Mouse (Mus musculus) forebrain, embryonic 12.5 days (tissue): ENCODE results near the gene Hist1h2ba. TPM values are rescaled to one million over a fixed set of nuclear protein-coding genes. Genes with fewer than 3 reads are reported as not detected.
A peak's percentile ranks its signal among the peaks of the same experiment; 100 is the strongest.

Source experiments
- ATAC-seq: fragments of 200-750 bp; cut with Nextera tagmentation; 2 replicates; pipeline ENCODE4 v1.8.0; 2017; ENCODE audit warnings: moderate TSS enrichment; ENCODE audit not compliant: low FRiP score
- H3K27ac ChIP-seq: fragments of 300-500 bp; sonication (generic); 2 replicates; pipeline ENCODE4 v1.5.1; 2016; ENCODE audit warnings: mild to moderate bottlenecking
- H3K27me3 ChIP-seq: fragments of 300-500 bp; sonication (generic); 2 replicates; pipeline ENCODE4 v1.6.1; 2016; ENCODE audit warnings: mild to moderate bottlenecking
- H3K36me3 ChIP-seq: fragments of 300-500 bp; sonication (generic); replicated peaks from 2 replicates; pipeline ENCODE4 v1.6.1; 2016; ENCODE audit warnings: mild to moderate bottlenecking
- H3K4me1 ChIP-seq: fragments of 300-500 bp; sonication (generic); 2 replicates; pipeline ENCODE4 v1.6.1; 2016
- H3K4me2 ChIP-seq: fragments of 300-500 bp; sonication (generic); 2 replicates; pipeline ENCODE4 v1.6.1; 2016; ENCODE audit warnings: mild to moderate bottlenecking, moderate library complexity
- H3K4me3 ChIP-seq: fragments of 300-500 bp; sonication (generic); replicated peaks from 2 replicates; pipeline ENCODE4 v1.5.1; 2016; ENCODE audit warnings: mild to moderate bottlenecking
- H3K9ac ChIP-seq: fragments of 300-500 bp; sonication (generic); 2 replicates; pipeline ENCODE4 v1.6.1; 2016; ENCODE audit warnings: mild to moderate bottlenecking
- H3K9me3 ChIP-seq: fragments of 300-500 bp; sonication (generic); 2 replicates; pipeline ENCODE4 v1.6.1; 2016
- WGBS: fragments of 180-500 bp; shearing (Covaris S2); methylation state at CpG from one replicate; pipeline ENCODE4 v1.1.7; 2016; 5-methylcytosine and 5-hydroxymethylcytosine counted together
- polyA plus RNA-seq: library from polyadenylated mRNA; unstranded; fragments of >200 nt; fragmentation: Nextera tagmentation; extraction: Ambion mirVana; gene quantifications from 2 replicates; pipeline ENCODE4 v1.2.1, GENCODE M21; 2016

Gene Hist1h2ba
- polyA plus RNA-seq, 1 experiment from 2014 or later, result not detected

DNA sequence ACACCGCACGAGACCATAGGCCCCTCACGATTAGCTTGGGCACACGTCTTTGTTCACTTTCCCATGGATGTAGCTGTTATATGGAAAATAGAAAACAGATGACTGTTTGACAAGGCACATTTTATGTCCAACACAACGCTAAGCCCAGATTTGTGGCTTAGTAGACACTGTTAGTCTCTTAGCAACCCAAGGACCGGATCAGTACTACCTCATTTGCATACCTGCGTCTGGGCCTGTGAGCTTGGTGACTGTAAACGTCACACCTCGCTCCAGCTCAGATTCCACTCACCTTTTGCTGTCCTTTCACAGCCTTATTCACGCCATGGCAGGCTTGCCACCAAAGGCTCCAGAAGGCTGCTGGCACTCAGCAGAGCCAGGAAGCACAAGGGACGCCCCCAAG lies 3.1 kb downstream of the Hist1h2ba start:
- no peak overlapping the region for H3K4me3 ChIP-seq
- no peaks in the 10 kb centered on the region for H3K36me3 ChIP-seq
- no peak overlapping the region for H3K9ac ChIP-seq
- no peak overlapping the region for H3K27ac ChIP-seq
- 79% methylated on average over 11 of the region's 11 CpGs for WGBS
- ATAC-seq, result no peak
- no peak overlapping the region for H3K4me2 ChIP-seq
- no peaks in the 10 kb centered on the region for H3K4me1 ChIP-seq
- no peaks in the 10 kb centered on the region for H3K27me3 ChIP-seq
- H3K9me3 ChIP-seq, result no peaks in the 10 kb centered on the region

- no peaks in the 10 kb centered on the region for H3K27me3 ChIP-seq
- H3K36me3 ChIP-seq, result no peaks in the 10 kb centered on the region
- no peaks in the 10 kb centered on the region for H3K9me3 ChIP-seq
- H3K4me3 ChIP-seq, result no peak overlapping the region
- no peak overlapping the region for H3K9ac ChIP-seq
- 93% methylated on average over 9 of the region's 9 CpGs for WGBS
- H3K4me1 ChIP-seq, result no peaks in the 10 kb centered on the region
- ATAC-seq, result no peak
- H3K4me2 ChIP-seq, result no peak overlapping the region
- no peak overlapping the region for H3K27ac ChIP-seq
These were observed 3.5 kb downstream of the Hist1h2ba start for GRCm38 (mm10) chr13:23930461-23930860.

DNA sequence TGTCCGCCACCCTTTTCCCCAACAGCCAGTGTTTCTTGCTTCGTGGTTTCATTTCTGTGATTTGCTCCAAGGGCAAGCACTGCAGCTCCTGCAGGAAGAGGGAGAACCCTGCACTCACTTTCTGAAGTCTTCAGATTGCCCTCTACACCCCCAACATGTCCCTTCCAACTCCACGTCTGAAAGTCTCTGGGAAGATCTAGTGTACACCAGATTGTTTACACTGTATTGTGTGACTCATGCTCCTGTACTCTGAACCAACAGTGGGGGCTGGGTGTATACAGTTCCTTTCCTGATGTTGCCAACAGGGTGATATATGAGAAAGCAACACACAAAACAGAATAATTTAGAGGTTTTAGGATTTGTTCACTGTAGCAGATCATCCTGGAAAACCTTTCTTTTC lies 5.3 kb downstream of the Hist1h2ba start:
- Histone ChIP-seq H3K36me3 (no peaks in the 10 kb centered on the region), H3K9me3 (no peaks in the 10 kb centered on the region), H3K4me1 (no peaks in the 10 kb centered on the region), H3K4me2 (no peak overlapping the region), H3K4me3 (no peak overlapping the region), H3K27me3 (no peaks in the 10 kb centered on the region), H3K27ac (no peak overlapping the region), H3K9ac (no peak overlapping the region)
- no peak for ATAC-seq
- WGBS, result 72% methylated on average over 3 of the region's 3 CpGs

- Histone ChIP-seq H3K9me3 (no peaks in the 10 kb centered on the region), H3K36me3 (no peaks in the 10 kb centered on the region), H3K4me2 (no peak overlapping the region), H3K4me3 (no peak overlapping the region), H3K27me3 (no peaks in the 10 kb centered on the region), H3K27ac (no peak overlapping the region), H3K9ac (no peak overlapping the region), H3K4me1 (no peaks in the 10 kb centered on the region)
- no peak for ATAC-seq
- 58% methylated on average over 2 of the region's 2 CpGs for WGBS
These were observed 8.2 kb downstream of the Hist1h2ba start for GRCm38 (mm10) chr13:23925792-23926191.

GRCm38 (mm10) chr13:23917674-23918073 lies 16.3 kb downstream of the Hist1h2ba start:
- ATAC-seq, result no peak
- Histone ChIP-seq H3K9me3 (no peaks in the 10 kb centered on the region), H3K4me3 (no peak overlapping the region), H3K4me2 (no peak overlapping the region), H3K4me1 (no peaks in the 10 kb centered on the region), H3K27ac (no peak overlapping the region), H3K27me3 (no peaks in the 10 kb centered on the region), H3K9ac (no peak overlapping the region), H3K36me3 (no peaks in the 10 kb centered on the region)
- WGBS, result 80% methylated on average over 4 of the region's 4 CpGs

GRCm38 (mm10) chr13:23916132-23916531 lies 17.8 kb downstream of the Hist1h2ba start:
- Histone ChIP-seq H3K27ac (no peak overlapping the region), H3K9ac (no peak overlapping the region), H3K36me3 (no peaks in the 10 kb centered on the region), H3K27me3 (no peaks in the 10 kb centered on the region), H3K4me1 (no peaks in the 10 kb centered on the region), H3K9me3 (no peaks in the 10 kb centered on the region), H3K4me3 (no peak overlapping the region), H3K4me2 (no peak overlapping the region)
- WGBS, result 96% methylated on average over 1 of the region's 1 CpGs
- no peak for ATAC-seq

DNA sequence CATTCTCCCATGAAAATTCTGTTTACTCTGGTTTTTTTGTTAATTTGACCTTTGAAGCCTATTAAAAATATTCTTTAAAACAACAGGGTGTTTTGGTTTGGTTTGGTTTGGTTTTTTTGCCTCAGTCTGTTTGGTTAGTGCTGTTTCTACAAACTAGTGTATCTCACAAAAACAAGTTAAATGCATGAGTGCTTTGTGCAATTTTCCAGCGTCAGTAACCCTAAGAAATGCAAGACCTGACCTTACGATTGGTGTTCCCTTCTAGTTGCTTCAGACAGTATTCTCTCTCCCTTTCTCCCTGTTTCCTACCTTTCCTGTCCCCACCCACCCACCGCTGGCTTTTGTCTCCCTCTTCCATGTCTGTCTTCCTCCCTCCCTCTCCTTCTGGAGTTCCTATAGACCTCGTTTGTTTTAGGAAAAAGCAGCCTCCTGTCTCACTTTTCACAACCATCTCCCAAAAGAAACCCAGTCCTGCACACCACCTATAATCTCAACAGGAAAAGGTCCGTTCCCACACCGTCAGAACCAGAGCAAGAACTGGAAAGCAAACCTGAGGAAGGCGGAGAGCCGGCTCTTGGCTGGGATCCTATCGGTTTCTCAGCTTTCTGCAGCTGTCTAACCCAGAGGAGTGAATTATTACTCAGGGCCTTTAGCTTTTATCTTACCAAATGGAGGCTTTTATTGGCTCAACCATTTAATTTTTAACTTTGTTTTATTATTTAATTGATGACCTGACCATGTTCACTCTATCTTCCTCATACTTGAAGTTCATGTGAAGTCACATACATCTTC lies 19.4 kb downstream of the Hist1h2ba start, which contains the start of gene Slc17a4:
Gene Slc17a4, minus strand, starts transcription at position 634 of the 792 bp plus-strand sequence.
- H3K36me3 ChIP-seq, result no peaks in the 10 kb centered on the region
- no peaks in the 10 kb centered on the region for H3K4me1 ChIP-seq
- H3K4me2 ChIP-seq, result no peak within 1 kb of the TSS
- H3K27ac ChIP-seq, result no peak within 1 kb of the TSS
- WGBS, result 78% methylated on average over 9 of the region's 9 CpGs
- no peak for ATAC-seq
- H3K4me3 ChIP-seq, result no peak within 1 kb of the TSS
- no peaks in the 10 kb centered on the region for H3K9me3 ChIP-seq
- no peak within 1 kb of the TSS for H3K9ac ChIP-seq
- no peaks in the 10 kb centered on the region for H3K27me3 ChIP-seq

DNA sequence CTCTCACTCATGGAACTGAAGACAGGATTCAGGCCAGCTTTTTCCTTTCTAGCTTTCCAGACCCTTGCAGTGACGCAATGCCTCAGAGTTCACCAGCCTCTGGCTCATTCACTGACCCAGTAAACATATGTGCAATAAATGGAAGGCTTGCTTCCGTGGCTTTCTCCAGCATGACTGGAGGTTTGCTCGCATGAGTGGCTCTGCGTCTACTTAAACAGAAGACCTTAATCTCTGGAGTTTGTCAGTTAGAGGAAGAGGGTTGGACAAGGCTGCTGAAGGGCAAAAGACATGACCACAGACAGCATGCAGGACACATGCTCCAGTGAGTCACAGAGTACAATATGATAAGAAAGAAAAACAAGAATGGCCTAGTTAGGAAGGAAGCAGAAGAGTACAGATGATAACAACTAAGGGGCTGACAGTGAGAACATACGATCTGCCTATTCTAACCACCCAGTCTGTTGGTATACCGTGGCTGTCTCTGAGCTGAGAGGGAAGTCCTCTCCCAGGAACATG lies 20.1 kb downstream of the Hist1h2ba start:
- Histone ChIP-seq H3K9me3 (no peaks in the 10 kb centered on the region), H3K4me1 (no peaks in the 10 kb centered on the region), H3K36me3 (no peaks in the 10 kb centered on the region), H3K27ac (no peak overlapping the region), H3K4me3 (no peak overlapping the region), H3K9ac (no peak overlapping the region), H3K4me2 (no peak overlapping the region), H3K27me3 (no peaks in the 10 kb centered on the region)
- ATAC-seq, result no peak
- 66% methylated on average over 6 of the region's 6 CpGs for WGBS

DNA sequence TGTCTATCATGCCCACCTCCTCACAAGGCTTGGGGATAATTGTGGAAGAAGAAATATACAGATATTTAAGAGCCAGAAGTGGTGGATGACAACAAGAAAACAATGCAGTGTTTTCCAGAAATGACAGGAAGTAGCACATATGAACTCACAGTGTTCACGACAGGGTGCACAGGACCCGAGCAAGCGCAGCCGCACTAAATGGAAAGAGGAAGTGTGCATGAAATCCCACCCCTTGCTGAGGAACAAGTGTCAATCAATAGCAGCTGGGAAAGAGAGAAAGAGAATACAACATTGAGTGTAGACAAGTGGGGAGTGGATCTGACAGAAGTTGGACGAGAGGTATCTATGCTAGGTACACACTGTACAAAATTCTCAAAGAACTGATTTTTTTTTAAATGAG lies 22.6 kb downstream of the Hist1h2ba start:
- Histone ChIP-seq H3K4me1 (no peaks in the 10 kb centered on the region), H3K9ac (no peak overlapping the region), H3K36me3 (no peaks in the 10 kb centered on the region), H3K4me3 (no peak overlapping the region), H3K27ac (no peak overlapping the region), H3K27me3 (no peaks in the 10 kb centered on the region), H3K9me3 (no peaks in the 10 kb centered on the region), H3K4me2 (no peak overlapping the region)
- 94% methylated on average over 5 of the region's 5 CpGs for WGBS
- ATAC-seq, result no peak

- Histone ChIP-seq H3K4me2 (no peak overlapping the region), H3K4me3 (no peak overlapping the region), H3K27ac (no peak overlapping the region), H3K36me3 (no peaks in the 10 kb centered on the region), H3K4me1 (no peaks in the 10 kb centered on the region), H3K27me3 (no peaks in the 10 kb centered on the region), H3K9ac (no peak overlapping the region), H3K9me3 (no peaks in the 10 kb centered on the region)
- no peak for ATAC-seq
- WGBS, result 85% methylated on average over 5 of the region's 5 CpGs
These were observed 23.8 kb downstream of the Hist1h2ba start for GRCm38 (mm10) chr13:23910121-23910520.

DNA sequence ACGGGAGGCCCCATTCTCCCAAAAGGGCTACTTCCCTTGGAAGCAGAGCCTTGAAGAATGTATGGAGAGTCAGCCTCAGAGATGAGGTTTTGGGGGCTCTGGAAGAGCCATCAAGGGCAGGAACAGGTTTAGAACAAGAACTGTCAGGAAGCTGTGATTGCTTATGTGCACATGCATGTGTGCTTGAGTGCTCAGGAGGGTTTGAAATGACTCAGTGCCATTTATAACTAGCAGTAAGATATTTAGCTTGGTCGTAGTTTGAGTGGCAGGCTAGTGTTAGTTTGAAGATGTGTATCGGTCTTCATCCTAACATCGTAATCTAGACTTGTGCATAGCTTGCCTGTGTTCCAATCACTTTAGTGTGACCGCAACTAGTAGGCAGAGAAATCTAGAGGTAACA lies 27.1 kb downstream of the Hist1h2ba start:
- H3K36me3 ChIP-seq, result no peaks in the 10 kb centered on the region

DNA sequence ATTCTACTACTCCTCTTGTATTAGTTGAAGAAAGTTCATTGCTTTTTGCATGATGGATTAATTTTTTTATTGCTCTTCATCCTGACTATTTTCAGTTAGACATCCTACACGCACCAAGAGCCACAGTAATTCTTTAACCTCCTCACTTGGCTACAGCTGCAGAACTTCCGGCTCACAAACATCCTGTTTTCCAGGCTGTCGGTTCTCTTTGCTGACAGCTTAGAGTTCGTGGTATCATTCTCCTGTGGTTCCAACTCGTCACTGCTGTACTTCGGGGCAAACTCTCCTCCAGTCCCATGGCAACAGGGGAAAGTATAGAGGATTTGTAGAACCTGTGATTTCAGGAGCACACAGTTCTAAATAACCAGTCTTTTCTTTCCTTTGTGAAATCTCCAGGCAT lies 35.7 kb downstream of the Hist1h2ba start:
- 58% methylated on average over 6 of the region's 6 CpGs for WGBS

More for the DNA sequence above, 27.1 kb downstream of the Hist1h2ba start:
- H3K4me2 ChIP-seq, result no peak overlapping the region
- no peaks in the 10 kb centered on the region for H3K9me3 ChIP-seq
- no peak overlapping the region for H3K9ac ChIP-seq
- H3K27ac ChIP-seq, result no peak overlapping the region
- 94% methylated on average over 5 of the region's 5 CpGs for WGBS
- H3K4me1 ChIP-seq, result no peaks in the 10 kb centered on the region
- ATAC-seq, result no peak
- H3K4me3 ChIP-seq, result no peak overlapping the region
- H3K27me3 ChIP-seq, result no peaks in the 10 kb centered on the region

DNA sequence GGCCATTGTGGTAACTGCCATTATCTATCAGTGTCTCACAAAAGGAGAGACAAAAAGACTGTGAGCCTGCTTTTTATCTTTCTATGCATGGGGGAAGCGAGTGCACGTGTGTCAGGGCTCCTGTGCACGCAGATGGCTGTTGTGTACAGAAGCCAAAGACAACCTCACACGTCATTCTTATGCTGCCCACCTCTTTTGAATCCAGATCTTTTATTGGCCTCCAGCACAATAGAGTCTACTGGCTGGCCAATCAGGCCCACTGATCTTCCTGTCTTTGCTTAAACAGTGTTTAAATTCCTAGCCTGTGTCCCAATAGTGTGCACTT lies 40.7 kb downstream of the Hist1h2ba start:
- no peak overlapping the region for H3K9ac ChIP-seq
- 11% methylated on average over 4 of the region's 4 CpGs for WGBS
- no peak overlapping the region for H3K4me2 ChIP-seq
- no peaks in the 10 kb centered on the region for H3K36me3 ChIP-seq
- no peaks in the 10 kb centered on the region for H3K9me3 ChIP-seq
- no peaks in the 10 kb centered on the region for H3K27me3 ChIP-seq
- no peak overlapping the region for H3K4me3 ChIP-seq
- H3K4me1 ChIP-seq, result peaks cover 15% of the 10 kb centered on the region
- 0 out of 2 replicates have a peak, but pooled peaks have one; percentile 53 for ATAC-seq
- H3K27ac ChIP-seq, result no peak overlapping the region

More for the DNA sequence above, 35.7 kb downstream of the Hist1h2ba start:
- Histone ChIP-seq H3K27me3 (no peaks in the 10 kb centered on the region), H3K4me1 (peaks cover 7% of the 10 kb centered on the region; the same call in 1 of the 2 replicates), H3K27ac (no peak overlapping the region), H3K9me3 (no peaks in the 10 kb centered on the region), H3K36me3 (no peaks in the 10 kb centered on the region), H3K9ac (no peak overlapping the region), H3K4me2 (no peak overlapping the region), H3K4me3 (no peak overlapping the region)
- no peak for ATAC-seq
